Mouse (Mus musculus) brain, embryonic 14.5 days (tissue): ENCODE data around the gene Ip6k2. TPM values are rescaled to one million over a fixed set of nuclear protein-coding genes. Genes with fewer than 3 reads are reported as not detected.
A peak's percentile ranks its signal among the peaks of the same experiment; 100 is the strongest.

Source experiments
- DNase-seq: peaks from one replicate; pipeline ENCODE4 v3.0.0-alpha.2; 2011; ENCODE audit warnings: low read depth
- CTCF ChIP-seq: fragments of 200-500 bp; IDR thresholded peaks from 2 replicates; pipeline ENCODE4 v1.5.1; 2012; ENCODE audit warnings: inconsistent platforms, mild to moderate bottlenecking, moderate library complexity, borderline replicate concordance; ENCODE audit not compliant: insufficient read depth, insufficient read length; ENCODE audit errors: extremely low read depth
- POLR2A ChIP-seq: fragments of 200-500 bp; IDR thresholded peaks from 2 replicates; pipeline ENCODE4 v1.6.1; 2012; ENCODE audit warnings: mild to moderate bottlenecking, inconsistent platforms, borderline replicate concordance; ENCODE audit not compliant: poor library complexity, insufficient read depth, insufficient read length, severe bottlenecking; ENCODE audit errors: extremely low read depth
- polyA plus RNA-seq: library from polyadenylated mRNA; depleted of rRNA; stranded (reverse); fragments of >200 nt; gene quantifications from 2 replicates; pipeline ENCODE4 v1.2.3, GENCODE M21; 2012

Ip6k2 gene
- polyA plus RNA-seq, 1 experiment: 352 TPM

- TF ChIP-seq CTCF (peak; percentile 14; the same call in 1 of the 2 replicates), POLR2A (no peak)
- no peak for DNase-seq
Measured at GRCm38 (mm10) chr9:108824144-108824685, 40.6 kb downstream of the Ip6k2 start.

GRCm38 (mm10) chr9:108824755-108825413, 41.3 kb downstream of the Ip6k2 start:
- DNase-seq: peak; percentile 98
- TF ChIP-seq CTCF (no peak), POLR2A (no peak)

GRCm38 (mm10) chr9:108825820-108826699, 42.5 kb downstream of the Ip6k2 start, which contains the start of gene Celsr3:
Gene Celsr3 (plus strand): TSS chr9:108826320.
- TF ChIP-seq POLR2A: peak; percentile 64; the same call in 1 of the 2 replicates
- TF ChIP-seq CTCF: no peak
- peak; percentile 98 for DNase-seq

- peak; percentile 81 for DNase-seq
- TF ChIP-seq CTCF: no peak
- no peak for TF ChIP-seq POLR2A
Measured at GRCm38 (mm10) chr9:108826700-108827340, 43.2 kb downstream of the Ip6k2 start.

GRCm38 (mm10) chr9:108827454-108827853, 43.9 kb downstream of the Ip6k2 start:
- DNase-seq: no peak
- TF ChIP-seq POLR2A: no peak
- no peak for TF ChIP-seq CTCF

GRCm38 (mm10) chr9:108827906-108828305, 44.3 kb downstream of the Ip6k2 start:
- DNase-seq: no peak
- TF ChIP-seq POLR2A (no peak), CTCF (no peak)

GRCm38 (mm10) chr9:108831637-108832036, 48.0 kb downstream of the Ip6k2 start:
- no peak for DNase-seq
- no peak for TF ChIP-seq POLR2A
- no peak for TF ChIP-seq CTCF

GRCm38 (mm10) chr9:108832390-108833108, 49.0 kb downstream of the Ip6k2 start:
- TF ChIP-seq POLR2A: no peak
- TF ChIP-seq CTCF: no peak
- peak; percentile 95 for DNase-seq

- TF ChIP-seq CTCF (peak; percentile 22; the same call in 1 of the 2 replicates), POLR2A (no peak)
- peak; percentile 72 for DNase-seq
Measured at GRCm38 (mm10) chr9:108842989-108843388, 59.4 kb downstream of the Ip6k2 start.

GRCm38 (mm10) chr9:108845390-108845789, 61.8 kb downstream of the Ip6k2 start:
- no peak for TF ChIP-seq CTCF
- TF ChIP-seq POLR2A: no peak
- DNase-seq: no peak
